Mouse (Mus musculus) layer of hippocampus, adult 8-10 months (tissue): ENCODE measurements around the gene Ndufv3. TPM values are rescaled to one million over a fixed set of nuclear protein-coding genes. Genes with fewer than 3 reads are reported as not detected.

Source experiments
- microRNA-seq, 2 experiments: library from miRNA; unstranded; fragments of <30 nt; microRNA quantifications; one replicate each; pipeline ENCODE4 v1.2.0; 2022
- total RNA-seq, 4 experiments: library from RNA; stranded (reverse); gene quantifications; 2 replicates each; pipeline ENCODE4 v1.2.4; 2022

Ndufv3 gene
- total RNA-seq, 4 experiments from 2014 or later: 239 to 270 (median 244) TPM

Small RNAs within 50 kb of the gene (microRNA-seq; reads per million reads assigned to microRNA genes)
- gene Gm24970: 0 to 0.64 reads per million in 2 experiments

Other genes with a start within 250 kb of the Ndufv3 start
- 10 to 100 TPM; 12.3 to 18.6 (median 15.4) TPM for gene Rsph1, start 242.7 kb upstream of the Ndufv3 start, total RNA-seq
- 1 to 10 TPM; 7.3 to 9.3 (median 8.5) TPM for gene Slc37a1, start 233.3 kb upstream of the Ndufv3 start, total RNA-seq
- gene Pde9a, start 133.9 kb upstream of the Ndufv3 start, total RNA-seq: 10 to 100 TPM; 22.5 to 35.1 (median 28.4) TPM
- 10 to 100 TPM; 20.3 to 32.1 (median 23.7) TPM for gene Wdr4, start 135 bp upstream of the Ndufv3 start, total RNA-seq
- gene Pknox1, start 44.6 kb downstream of the Ndufv3 start, total RNA-seq: 10 to 100 TPM; 12.9 to 17.5 (median 15.9) TPM
- gene Cbs, start 117.1 kb downstream of the Ndufv3 start, total RNA-seq: 10 to 100 TPM; 39.6 to 74.8 (median 49.2) TPM
- gene U2af1, start 138.8 kb downstream of the Ndufv3 start, total RNA-seq: 100 to 1,000 TPM; 115 to 134 (median 125) TPM
- gene Cryaa, start 157.7 kb downstream of the Ndufv3 start, total RNA-seq: under 1 TPM in 1 of 4 experiments, not detected in 3; 0.52 TPM